Mouse (Mus musculus) kidney, adult 2 months (tissue): ENCODE data around the gene Coro1b. TPM values are rescaled to one million over a fixed set of nuclear protein-coding genes. Genes with fewer than 3 reads are reported as not detected.
A peak's percentile ranks its signal among the peaks of the same experiment; 100 is the strongest.

Experiments
- DNase-seq: peaks from one replicate; pipeline ENCODE4 v3.0.0; 2021
- H3K27ac ChIP-seq: fragments of 200-500 bp; 2 replicates; pipeline ENCODE4 v1.5.1; 2012; ENCODE audit warnings: low read depth, low read length, control low read depth, inconsistent platforms; ENCODE audit not compliant: insufficient read depth
- H3K27me3 ChIP-seq: fragments of 200-500 bp; replicated peaks from 2 replicates; pipeline ENCODE4 v1.6.1; 2012; ENCODE audit warnings: mild to moderate bottlenecking, moderate library complexity, low read length, inconsistent platforms; ENCODE audit not compliant: control insufficient read depth, insufficient read depth
- H3K36me3 ChIP-seq: fragments of 200-500 bp; 2 replicates; pipeline ENCODE4 v1.6.1; 2012; ENCODE audit warnings: mild to moderate bottlenecking, moderate library complexity, low read length, inconsistent platforms; ENCODE audit not compliant: control insufficient read depth, insufficient read depth
- H3K4me1 ChIP-seq: fragments of 200-500 bp; 2 replicates; pipeline ENCODE4 v1.6.1; 2011; ENCODE audit warnings: low read length; ENCODE audit not compliant: control insufficient read depth, insufficient read depth
- H3K4me3 ChIP-seq: fragments of 200-500 bp; 2 replicates; pipeline ENCODE4 v1.5.1; 2011; ENCODE audit warnings: mild to moderate bottlenecking, low read depth, low read length, control low read depth; ENCODE audit not compliant: insufficient read depth
- CTCF ChIP-seq: fragments of 200-500 bp; conservative IDR thresholded peaks from 2 replicates; pipeline ENCODE4 v1.5.1; 2011; ENCODE audit warnings: low read depth, mild to moderate bottlenecking, control low read depth, low read length, moderate library complexity, mixed read lengths; ENCODE audit not compliant: insufficient read depth, insufficient read length
- POLR2A ChIP-seq: fragments of 200-500 bp; IDR thresholded peaks from one replicate; pipeline ENCODE4 v1.6.1; 2011; ENCODE audit warnings: low read depth, low read length, control low read depth
- WGBS: fragments of 180-500 bp; shearing (Covaris S2); methylation state at CpG from one replicate; pipeline ENCODE4 v1.1.7; 2018; 5-methylcytosine and 5-hydroxymethylcytosine counted together
- polyA plus RNA-seq: library from polyadenylated mRNA; depleted of rRNA; stranded (reverse); fragments of >200 nt; gene quantifications from 2 replicates; pipeline ENCODE4 v1.2.3, GENCODE M21; 2012; rRNA removed

Coro1b gene
- polyA plus RNA-seq: 176 and 181 TPM in 2 replicates

- peak; percentile 22 for TF ChIP-seq POLR2A
- TF ChIP-seq CTCF: no peak
- Histone ChIP-seq H3K4me1 (peaks cover 15% of the 10 kb centered on the region), H3K36me3 (no peaks in the 10 kb centered on the region), H3K4me3 (peak within 1 kb of the TSS; percentile 95), H3K27ac (peak within 1 kb of the TSS; percentile 57), H3K27me3 (no peaks in the 10 kb centered on the region)
- WGBS: 1% methylated on average over 32 of the region's 33 CpGs
- DNase-seq: peak; percentile 98
Measured at GRCm38 (mm10) chr19:4148491-4148806, at the start of gene Coro1b. Gene Coro1b (plus strand): TSS chr19:4148619.

- Histone ChIP-seq H3K36me3 (no peaks in the 10 kb centered on the region), H3K27me3 (no peaks in the 10 kb centered on the region), H3K27ac (peak overlapping the region; percentile 13), H3K4me1 (peaks cover 11% of the 10 kb centered on the region; the same call in 1 of the 2 replicates), H3K4me3 (no peak overlapping the region)
- WGBS: 7% methylated on average over 9 of the region's 9 CpGs
- TF ChIP-seq POLR2A (no peak), CTCF (peak; percentile 98)
- DNase-seq: peak; percentile 96
Measured at GRCm38 (mm10) chr19:4099056-4099455, 49.4 kb upstream of the Coro1b start.

- peak; percentile 82 for DNase-seq
- no peak for TF ChIP-seq CTCF
- TF ChIP-seq POLR2A: no peak
Measured at GRCm38 (mm10) chr19:4099837-4100717, 48.3 kb upstream of the Coro1b start, which contains the start of gene Pitpnm1. Gene Pitpnm1 (plus strand): TSS chr19:4099998.

GRCm38 (mm10) chr19:4100718-4101261 lies 47.6 kb upstream of the Coro1b start:
- peaks cover 11% of the 10 kb centered on the region; the same call in 1 of the 2 replicates for H3K4me1 ChIP-seq
- peak overlapping the region; percentile 80 for H3K4me3 ChIP-seq
- no peak for DNase-seq
- no peak overlapping the region for H3K27ac ChIP-seq
- H3K27me3 ChIP-seq: no peaks in the 10 kb centered on the region
- WGBS: 8% methylated on average over 52 of the region's 52 CpGs
- no peaks in the 10 kb centered on the region for H3K36me3 ChIP-seq
- TF ChIP-seq CTCF (no peak), POLR2A (no peak)

More at GRCm38 (mm10) chr19:4099837-4100717, 48.3 kb upstream of the Coro1b start, which contains the start of gene Pitpnm1:
- Histone ChIP-seq H3K36me3 (no peaks in the 10 kb centered on the region), H3K27me3 (no peaks in the 10 kb centered on the region), H3K4me3 (peak within 1 kb of the TSS; percentile 80), H3K4me1 (peaks cover 11% of the 10 kb centered on the region; the same call in 1 of the 2 replicates), H3K27ac (peak within 1 kb of the TSS; percentile 48)
- WGBS: 2% methylated on average over 53 of the region's 53 CpGs

- Histone ChIP-seq H3K27ac (no peak overlapping the region), H3K36me3 (no peaks in the 10 kb centered on the region), H3K4me1 (peaks cover 7% of the 10 kb centered on the region; the same call in 1 of the 2 replicates), H3K4me3 (no peak overlapping the region), H3K27me3 (no peaks in the 10 kb centered on the region)
- 92% methylated on average over 6 of the region's 6 CpGs for WGBS
- DNase-seq: no peak
- TF ChIP-seq POLR2A (no peak), CTCF (no peak)
Measured at GRCm38 (mm10) chr19:4101466-4101865, 47.0 kb upstream of the Coro1b start.

GRCm38 (mm10) chr19:4102049-4102448 lies 46.4 kb upstream of the Coro1b start:
- no peak for TF ChIP-seq CTCF
- TF ChIP-seq POLR2A: no peak
- H3K36me3 ChIP-seq: no peaks in the 10 kb centered on the region
- no peak overlapping the region for H3K4me3 ChIP-seq
- WGBS: 85% methylated on average over 2 of the region's 2 CpGs
- H3K27ac ChIP-seq: no peak overlapping the region
- no peaks in the 10 kb centered on the region for H3K27me3 ChIP-seq
- H3K4me1 ChIP-seq: peaks cover 7% of the 10 kb centered on the region; the same call in 1 of the 2 replicates
- no peak for DNase-seq

GRCm38 (mm10) chr19:4102626-4103025 lies 45.8 kb upstream of the Coro1b start:
- peaks cover 7% of the 10 kb centered on the region; the same call in 1 of the 2 replicates for H3K4me1 ChIP-seq
- H3K27me3 ChIP-seq: no peaks in the 10 kb centered on the region
- DNase-seq: no peak
- 95% methylated on average over 12 of the region's 12 CpGs for WGBS
- no peak overlapping the region for H3K27ac ChIP-seq
- H3K36me3 ChIP-seq: no peaks in the 10 kb centered on the region
- H3K4me3 ChIP-seq: no peak overlapping the region
- no peak for TF ChIP-seq POLR2A
- no peak for TF ChIP-seq CTCF
